Mouse (Mus musculus) embryonic fibroblast, embryonic 13.5 days (primary cell): ENCODE data around the gene Uggt1.

Source experiments
- CTCF ChIP-seq: IDR thresholded peaks from 2 replicates; pipeline ENCODE4 v1.5.1; 2011; ENCODE audit warnings: mild to moderate bottlenecking, control low read depth, low read length, moderate library complexity, borderline replicate concordance; ENCODE audit not compliant: insufficient read depth
- POLR2A ChIP-seq: IDR thresholded peaks from 2 replicates; pipeline ENCODE4 v1.6.1; 2011; ENCODE audit warnings: low read depth, mild to moderate bottlenecking, control low read depth, low read length, moderate library complexity

DNA sequence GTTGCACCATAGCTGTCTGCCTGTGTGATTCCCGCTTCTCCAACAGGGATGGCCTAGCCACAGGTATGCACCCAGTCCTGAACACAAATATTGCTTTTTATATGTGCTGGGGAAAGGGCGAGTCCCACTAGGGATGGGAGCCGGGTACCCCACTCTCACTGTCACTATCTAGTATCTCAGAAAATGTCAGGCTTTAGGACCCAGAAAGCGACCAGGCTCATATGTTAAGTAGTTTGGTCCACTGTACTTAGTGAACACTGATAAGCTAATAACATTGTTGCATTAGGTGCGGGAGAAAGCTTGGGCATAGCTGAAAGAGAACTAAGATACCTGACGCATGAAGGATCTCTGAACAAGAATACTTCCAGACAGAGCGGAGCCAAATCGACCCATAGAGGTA is 112.8 kb downstream of the Uggt1 start:
- TF ChIP-seq CTCF (no peak), POLR2A (no peak)
